Mouse (Mus musculus): ENCODE results near the gene Fbxw9. TPM values are rescaled to one million over a fixed set of nuclear protein-coding genes. Genes with fewer than 3 reads are reported as not detected.
A peak's percentile ranks its signal among the peaks of the same experiment; 100 is the strongest.

Fbxw9 gene
- polyA plus RNA-seq, 1 experiment, result 32.6 TPM

DNA sequence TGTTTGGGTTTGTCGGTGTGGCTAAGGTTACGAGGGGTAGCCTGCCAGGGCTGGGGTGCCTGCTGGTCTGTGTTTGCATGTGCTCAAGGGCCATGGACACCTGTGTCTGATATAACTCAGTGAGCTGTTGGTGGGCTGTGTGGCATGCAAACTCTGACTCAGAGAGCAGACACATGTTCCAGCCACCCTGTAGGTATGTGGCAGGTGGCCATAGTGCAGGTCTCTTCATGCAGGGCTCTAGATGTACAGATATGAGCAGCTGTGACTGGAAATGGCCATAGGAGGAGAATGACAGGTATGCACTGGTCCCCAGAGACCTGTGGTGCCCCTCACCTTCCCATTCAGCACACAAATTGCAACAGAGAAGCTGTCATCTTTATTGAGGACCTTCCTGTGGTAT lies 7.3 kb downstream of the Fbxw9 start:
- no peak for TF ChIP-seq CTCF (conservative IDR thresholded peaks at IDR 0.05; ENCODE audit: insufficient read depth, insufficient read length, low read depth, low read length)
- TF ChIP-seq POLR2A (IDR thresholded peaks at IDR 0.05; ENCODE audit: low read depth, low read length), result no peak
- DNase-seq, result no peak
- Histone ChIP-seq H3K36me3 (ENCODE audit: control insufficient read depth, insufficient read depth, low read length) (no peaks in the 10 kb centered on the region), H3K4me3 (ENCODE audit: insufficient read depth, low read depth, low read length) (no peak overlapping the region), H3K27ac (ENCODE audit: insufficient read depth, low read depth, low read length) (no peak overlapping the region), H3K4me1 (ENCODE audit: control insufficient read depth, insufficient read depth, low read length) (peaks cover 6% of the 10 kb centered on the region; the same call in 1 of the 2 replicates), H3K27me3 (replicated peaks; ENCODE audit: control insufficient read depth, insufficient read depth, low read length) (no peaks in the 10 kb centered on the region)
- 93% methylated on average over 2 of the region's 2 CpGs for whole genome bisulfite sequencing

DNA sequence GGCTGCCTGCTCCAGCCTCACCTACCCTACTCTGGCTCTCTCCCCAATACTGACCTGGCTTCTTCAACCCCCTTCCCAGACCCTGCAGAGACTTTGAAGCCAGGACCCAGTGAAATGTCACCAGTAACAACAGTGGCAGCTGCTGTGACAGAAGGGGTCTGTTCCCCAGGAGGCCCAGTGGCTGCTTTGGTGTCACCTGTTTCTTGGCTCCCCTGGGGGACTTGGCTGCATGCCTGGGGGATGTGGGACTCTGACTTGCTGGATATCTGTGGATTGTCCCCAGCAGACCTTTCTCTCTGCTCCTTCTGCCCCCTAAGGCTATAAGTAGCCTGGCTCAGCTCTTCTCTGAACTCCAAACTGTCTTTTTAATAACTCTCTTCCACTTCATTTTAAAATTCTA lies 8.1 kb downstream of the Fbxw9 start, which contains the start of gene Gm5741:
TSS of gene Gm5741 (minus strand) at position 1 of the 400 bp plus-strand sequence.
- TF ChIP-seq CTCF (conservative IDR thresholded peaks at IDR 0.05; ENCODE audit: insufficient read depth, insufficient read length, low read depth, low read length) (no peak), POLR2A (IDR thresholded peaks at IDR 0.05; ENCODE audit: low read depth, low read length) (no peak)

DNA sequence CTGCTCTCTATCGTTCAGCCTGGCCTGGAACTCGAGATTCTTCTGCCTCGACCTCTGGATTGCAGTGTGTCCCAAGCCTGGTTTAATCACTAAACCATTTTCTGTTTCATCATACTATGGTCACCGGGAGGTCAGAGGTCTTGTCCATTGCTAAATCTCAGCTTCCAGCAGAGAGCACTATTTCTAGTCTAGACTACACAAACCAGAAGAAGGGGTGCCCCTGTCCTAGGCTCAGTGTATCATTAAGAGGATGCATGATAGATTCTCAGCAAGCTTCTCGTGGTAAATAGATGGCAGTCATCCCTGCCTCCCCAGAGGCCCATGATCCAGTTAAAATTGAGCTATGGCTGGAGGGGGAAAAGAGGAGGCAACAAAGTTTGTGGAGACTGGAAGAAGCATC lies 11.2 kb downstream of the Fbxw9 start:
- H3K4me3 ChIP-seq (ENCODE audit: insufficient read depth, low read depth, low read length), result peak overlapping the region; percentile 76
- no peaks in the 10 kb centered on the region for H3K27me3 ChIP-seq (replicated peaks; ENCODE audit: control insufficient read depth, insufficient read depth, low read length)
- H3K36me3 ChIP-seq (ENCODE audit: control insufficient read depth, insufficient read depth, low read length), result no peaks in the 10 kb centered on the region
- DNase-seq, result peak; percentile 79
- WGBS, result 47% methylated on average over 5 of the region's 5 CpGs
- peaks cover 10% of the 10 kb centered on the region; the same call in 1 of the 2 replicates for H3K4me1 ChIP-seq (ENCODE audit: control insufficient read depth, insufficient read depth, low read length)
- no peak for TF ChIP-seq CTCF (conservative IDR thresholded peaks at IDR 0.05; ENCODE audit: insufficient read depth, insufficient read length, low read depth, low read length)
- no peak for TF ChIP-seq POLR2A (IDR thresholded peaks at IDR 0.05; ENCODE audit: low read depth, low read length)
- H3K27ac ChIP-seq (ENCODE audit: insufficient read depth, low read depth, low read length), result peak overlapping the region; percentile 90

More for the DNA sequence above, 8.1 kb downstream of the Fbxw9 start, which contains the start of gene Gm5741:
- no peaks in the 10 kb centered on the region for H3K36me3 ChIP-seq (ENCODE audit: control insufficient read depth, insufficient read depth, low read length)
- DNase-seq, result no peak
- H3K4me1 ChIP-seq (ENCODE audit: control insufficient read depth, insufficient read depth, low read length), result peaks cover 10% of the 10 kb centered on the region; the same call in 1 of the 2 replicates
- H3K27ac ChIP-seq (ENCODE audit: insufficient read depth, low read depth, low read length), result no peak within 1 kb of the TSS
- H3K27me3 ChIP-seq (replicated peaks; ENCODE audit: control insufficient read depth, insufficient read depth, low read length), result no peaks in the 10 kb centered on the region
- H3K4me3 ChIP-seq (ENCODE audit: insufficient read depth, low read depth, low read length), result no peak within 1 kb of the TSS

DNA sequence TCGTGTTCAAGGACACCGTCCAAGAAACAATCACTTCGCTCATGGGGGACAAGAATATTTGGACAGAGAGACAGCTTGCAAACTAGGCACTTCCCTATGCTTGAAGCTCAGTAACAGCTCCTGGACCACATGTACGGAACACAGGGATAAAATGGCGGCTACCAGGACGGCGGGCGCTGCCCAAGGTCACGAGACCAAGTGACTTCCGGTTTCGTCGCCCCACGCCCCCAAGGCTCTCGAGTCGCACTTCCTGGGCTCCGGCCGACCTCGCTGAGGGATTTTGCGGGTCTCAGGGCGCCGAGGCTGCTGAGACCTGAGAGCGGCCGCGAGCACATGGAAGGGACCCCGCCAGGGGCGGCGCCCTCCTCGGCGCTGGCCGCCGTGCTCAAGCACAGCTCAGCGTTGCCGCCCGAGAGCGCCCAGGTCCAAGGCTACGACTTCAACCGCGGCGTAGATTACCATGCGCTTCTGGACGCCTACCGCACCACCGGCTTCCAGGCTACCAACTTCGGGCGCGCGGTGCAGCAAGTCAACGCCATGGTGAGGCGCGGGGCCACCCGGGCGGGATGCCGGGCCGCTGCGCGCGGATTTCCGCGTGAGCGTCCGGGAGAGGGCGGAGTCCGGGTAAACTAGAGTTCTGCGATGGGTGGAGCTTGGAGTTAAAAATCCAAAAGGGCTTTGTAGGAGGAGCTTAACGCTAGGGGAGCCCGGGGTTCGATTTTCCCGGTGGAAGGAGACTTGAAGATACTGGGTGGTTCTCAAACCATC lies 11.8 kb downstream of the Fbxw9 start, which contains the start of gene Dhps:
TSS of gene Dhps (plus strand) at position 244 of the 768 bp plus-strand sequence.
- Histone ChIP-seq H3K4me1 (ENCODE audit: control insufficient read depth, insufficient read depth, low read length) (peaks cover 10% of the 10 kb centered on the region; the same call in 1 of the 2 replicates), H3K4me3 (ENCODE audit: insufficient read depth, low read depth, low read length) (peak within 1 kb of the TSS; percentile 76), H3K27ac (ENCODE audit: insufficient read depth, low read depth, low read length) (peak within 1 kb of the TSS; percentile 90), H3K27me3 (replicated peaks; ENCODE audit: control insufficient read depth, insufficient read depth, low read length) (no peaks in the 10 kb centered on the region), H3K36me3 (ENCODE audit: control insufficient read depth, insufficient read depth, low read length) (no peaks in the 10 kb centered on the region)
- peak; percentile 95 for DNase-seq
- under 1% methylated on average over 68 of the region's 68 CpGs for WGBS
- TF ChIP-seq CTCF (conservative IDR thresholded peaks at IDR 0.05; ENCODE audit: insufficient read depth, insufficient read length, low read depth, low read length) (no peak), POLR2A (IDR thresholded peaks at IDR 0.05; ENCODE audit: low read depth, low read length) (peak; percentile 38)

DNA sequence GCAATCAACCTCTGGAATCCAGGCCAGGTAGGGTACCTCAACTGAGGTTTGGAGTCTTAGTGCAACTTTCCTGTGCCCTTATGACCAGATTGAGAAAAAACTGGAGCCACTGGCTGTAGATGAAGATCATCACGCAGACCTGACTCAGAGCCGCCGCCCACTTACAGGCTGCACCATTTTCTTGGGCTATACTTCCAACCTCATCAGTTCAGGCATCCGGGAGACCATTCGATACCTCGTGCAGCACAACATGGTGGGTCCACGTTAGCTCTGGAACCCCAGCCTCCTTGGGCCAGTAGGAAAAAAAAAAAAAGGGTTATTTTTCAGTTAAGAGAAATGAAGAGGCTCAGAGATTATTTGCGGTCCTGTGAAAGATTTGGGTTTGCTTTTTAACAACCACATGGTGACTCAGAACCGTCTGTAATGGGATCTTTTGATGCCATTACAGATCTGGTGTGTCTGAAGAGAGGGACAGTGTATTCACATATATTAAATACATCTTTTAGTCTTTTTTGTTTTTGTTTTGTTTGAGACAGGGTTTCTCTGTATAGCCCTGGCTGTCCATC lies 12.6 kb downstream of the Fbxw9 start:
- DNase-seq, result no peak
- H3K4me3 ChIP-seq (ENCODE audit: insufficient read depth, low read depth, low read length), result peak overlapping the region; percentile 76
- H3K27me3 ChIP-seq (replicated peaks; ENCODE audit: control insufficient read depth, insufficient read depth, low read length), result no peaks in the 10 kb centered on the region
- H3K36me3 ChIP-seq (ENCODE audit: control insufficient read depth, insufficient read depth, low read length), result no peaks in the 10 kb centered on the region
- H3K4me1 ChIP-seq (ENCODE audit: control insufficient read depth, insufficient read depth, low read length), result peaks cover 10% of the 10 kb centered on the region; the same call in 1 of the 2 replicates
- TF ChIP-seq CTCF (conservative IDR thresholded peaks at IDR 0.05; ENCODE audit: insufficient read depth, insufficient read length, low read depth, low read length) (no peak), POLR2A (IDR thresholded peaks at IDR 0.05; ENCODE audit: low read depth, low read length) (no peak)
- WGBS, result 22% methylated on average over 9 of the region's 9 CpGs
- H3K27ac ChIP-seq (ENCODE audit: insufficient read depth, low read depth, low read length), result peak overlapping the region; percentile 54

DNA sequence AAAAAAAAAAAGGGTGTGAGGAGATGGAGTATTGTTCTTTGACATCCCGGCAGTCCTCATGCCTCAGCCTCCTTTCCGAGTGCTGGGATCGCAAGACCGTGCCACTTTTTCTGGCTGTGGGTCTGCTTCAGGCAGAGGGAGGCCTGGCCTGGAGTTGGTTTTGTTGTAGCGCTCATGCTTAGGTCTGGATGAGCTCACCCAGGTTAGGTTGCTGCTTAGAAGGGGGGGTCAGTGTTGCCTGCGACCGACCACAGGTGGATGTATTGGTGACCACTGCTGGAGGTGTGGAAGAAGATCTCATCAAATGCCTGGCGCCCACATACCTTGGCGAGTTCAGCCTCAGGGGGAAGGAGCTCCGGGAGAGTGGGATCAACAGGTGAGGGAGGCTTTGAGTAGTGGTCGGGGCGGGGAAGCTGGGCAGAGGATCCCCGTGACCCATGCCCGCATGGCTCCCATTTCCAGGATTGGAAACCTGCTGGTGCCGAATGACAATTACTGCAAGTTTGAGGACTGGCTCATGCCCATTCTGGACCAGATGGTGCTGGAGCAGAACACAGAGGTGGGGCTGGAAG lies 13.3 kb downstream of the Fbxw9 start:
- H3K4me1 ChIP-seq (ENCODE audit: control insufficient read depth, insufficient read depth, low read length), result peaks cover 10% of the 10 kb centered on the region; the same call in 1 of the 2 replicates
- no peak overlapping the region for H3K4me3 ChIP-seq (ENCODE audit: insufficient read depth, low read depth, low read length)
- H3K27me3 ChIP-seq (replicated peaks; ENCODE audit: control insufficient read depth, insufficient read depth, low read length), result no peaks in the 10 kb centered on the region
- 91% methylated on average over 15 of the region's 15 CpGs for WGBS
- H3K27ac ChIP-seq (ENCODE audit: insufficient read depth, low read depth, low read length), result no peak overlapping the region
- TF ChIP-seq POLR2A (IDR thresholded peaks at IDR 0.05; ENCODE audit: low read depth, low read length) (no peak), CTCF (conservative IDR thresholded peaks at IDR 0.05; ENCODE audit: insufficient read depth, insufficient read length, low read depth, low read length) (no peak)
- no peak for DNase-seq
- no peaks in the 10 kb centered on the region for H3K36me3 ChIP-seq (ENCODE audit: control insufficient read depth, insufficient read depth, low read length)

DNA sequence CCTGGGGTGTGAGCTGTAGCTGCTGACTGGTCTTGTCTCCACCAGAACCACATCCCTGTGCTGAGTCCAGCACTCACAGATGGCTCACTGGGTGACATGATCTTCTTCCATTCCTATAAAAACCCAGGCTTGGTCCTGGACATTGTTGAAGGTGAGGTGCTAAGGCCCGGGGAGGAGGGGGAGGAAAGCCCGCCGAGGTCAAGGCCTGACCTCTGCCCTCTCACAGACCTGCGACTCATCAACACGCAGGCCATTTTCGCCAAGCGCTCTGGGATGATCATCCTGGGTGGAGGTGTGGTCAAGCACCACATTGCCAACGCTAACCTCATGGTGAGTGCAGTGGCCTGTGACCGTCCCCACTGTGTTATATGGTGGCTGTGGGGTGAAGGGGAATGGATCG lies 14.3 kb downstream of the Fbxw9 start:
- no peak overlapping the region for H3K27ac ChIP-seq (ENCODE audit: insufficient read depth, low read depth, low read length)
- H3K36me3 ChIP-seq (ENCODE audit: control insufficient read depth, insufficient read depth, low read length), result no peaks in the 10 kb centered on the region
- DNase-seq, result no peak
- 62% methylated on average over 10 of the region's 10 CpGs for WGBS
- no peak overlapping the region for H3K4me3 ChIP-seq (ENCODE audit: insufficient read depth, low read depth, low read length)
- TF ChIP-seq POLR2A (IDR thresholded peaks at IDR 0.05; ENCODE audit: low read depth, low read length) (no peak), CTCF (conservative IDR thresholded peaks at IDR 0.05; ENCODE audit: insufficient read depth, insufficient read length, low read depth, low read length) (no peak)
- H3K4me1 ChIP-seq (ENCODE audit: control insufficient read depth, insufficient read depth, low read length), result peaks cover 10% of the 10 kb centered on the region; the same call in 1 of the 2 replicates
- H3K27me3 ChIP-seq (replicated peaks; ENCODE audit: control insufficient read depth, insufficient read depth, low read length), result no peaks in the 10 kb centered on the region

Measured in kidney, adult 2 months (tissue).